Mouse (Mus musculus): ENCODE data around the gene Pbx4. TPM values are rescaled to one million over a fixed set of nuclear protein-coding genes. Genes with fewer than 3 reads are reported as not detected.

Pbx4 gene
- total RNA-seq (2021), result not detected
- long read RNA-seq, experiment 1, result 0 reads
- long read RNA-seq, experiment 2, result 0 reads

DNA sequence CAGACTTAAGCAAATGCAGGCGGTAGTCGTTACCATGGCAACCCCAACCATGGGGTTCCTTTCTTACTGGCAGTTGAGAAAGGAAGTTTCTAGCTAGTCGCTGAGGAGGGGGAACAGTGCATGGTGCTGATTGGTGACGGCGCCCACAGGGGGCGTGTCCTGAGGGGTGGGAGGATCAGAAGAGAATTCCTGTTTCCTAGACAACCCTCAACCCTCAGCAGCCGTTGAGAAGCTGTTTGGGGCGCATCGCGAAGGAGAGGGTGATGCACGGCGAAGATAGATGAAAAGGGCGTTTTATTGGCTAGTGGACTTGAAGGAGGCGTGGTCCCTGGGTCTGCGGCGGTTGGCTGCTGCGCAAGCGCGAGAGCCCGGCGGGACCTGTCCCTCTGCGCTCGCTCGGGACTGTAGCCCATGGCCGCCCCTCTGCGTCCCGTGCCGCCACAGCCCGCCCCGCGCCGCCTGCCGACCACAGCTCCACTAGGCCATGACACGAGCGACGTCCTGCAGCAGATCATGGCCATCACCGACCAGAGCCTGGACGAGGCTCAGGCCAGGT, at the start of gene Pbx4:
TSS of gene Pbx4 (plus strand) at position 194 of the 556 bp plus-strand sequence.
- H3K27ac ChIP-seq, result 0 out of 2 replicates have a peak within 1 kb of the TSS, but pooled peaks have one; percentile 29
- TF ChIP-seq CTCF (IDR thresholded peaks at IDR 0.05), result no peak
- peak within 1 kb of the TSS; percentile 72 for H3K4me3 ChIP-seq
- peak; percentile 76 for DNase-seq
- intact Hi-C loops (cut with DNase I), result no loop called here

DNA sequence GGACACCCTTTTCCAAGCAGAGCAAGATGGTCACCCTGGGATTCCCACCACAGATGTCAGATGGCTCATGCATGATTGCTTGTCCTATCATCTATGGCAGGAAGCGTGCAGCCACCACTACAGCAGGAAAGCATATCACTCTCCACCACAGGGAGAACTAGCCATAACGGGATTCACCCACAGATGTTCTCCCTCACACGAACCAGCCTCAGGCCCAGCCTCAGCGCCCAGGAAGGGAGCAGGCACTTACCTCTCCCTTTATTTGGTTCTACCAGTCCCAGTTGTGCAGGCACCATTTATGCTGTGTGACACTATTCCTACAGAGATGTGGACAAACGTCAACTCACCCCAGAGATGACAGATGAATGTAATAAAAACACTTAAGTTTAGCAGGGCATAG, 43.2 kb upstream of the Pbx4 start:
- H3K27ac ChIP-seq, result no peak overlapping the region
- intact Hi-C loops (cut with DNase I), result no loop called here
- H3K4me3 ChIP-seq, result no peak overlapping the region
- TF ChIP-seq CTCF (IDR thresholded peaks at IDR 0.05), result no peak
- DNase-seq, result no peak

DNA sequence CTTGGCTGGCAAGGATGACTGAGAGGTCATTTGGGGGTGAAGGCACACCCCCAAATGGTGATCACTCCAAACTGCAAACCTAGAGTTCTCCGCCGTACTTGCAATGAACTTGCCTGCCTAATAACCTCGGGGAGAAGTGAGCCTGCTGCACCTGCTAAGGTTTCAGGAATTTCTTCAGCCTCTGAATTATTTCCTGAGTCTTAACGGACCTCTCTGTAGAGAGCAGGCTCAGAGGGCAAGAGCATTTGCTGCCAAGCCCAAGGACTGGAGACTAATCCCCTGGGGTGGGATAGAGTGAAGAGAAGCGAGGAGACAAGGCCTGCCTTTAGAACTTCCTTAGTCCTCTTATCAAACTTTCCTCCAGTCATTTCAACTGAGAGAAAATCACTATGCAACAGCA, 42.6 kb upstream of the Pbx4 start:
- DNase-seq, result no peak
- Histone ChIP-seq H3K4me3 (no peak overlapping the region), H3K27ac (no peak overlapping the region)
- TF ChIP-seq CTCF (IDR thresholded peaks at IDR 0.05), result no peak
- intact Hi-C loops (cut with DNase I), result loop anchor here (2.0 to 5.0 kb wide), 2 partner anchors 15 to 72 kb away; partner anchors contain the start of gene Gm20422

DNA sequence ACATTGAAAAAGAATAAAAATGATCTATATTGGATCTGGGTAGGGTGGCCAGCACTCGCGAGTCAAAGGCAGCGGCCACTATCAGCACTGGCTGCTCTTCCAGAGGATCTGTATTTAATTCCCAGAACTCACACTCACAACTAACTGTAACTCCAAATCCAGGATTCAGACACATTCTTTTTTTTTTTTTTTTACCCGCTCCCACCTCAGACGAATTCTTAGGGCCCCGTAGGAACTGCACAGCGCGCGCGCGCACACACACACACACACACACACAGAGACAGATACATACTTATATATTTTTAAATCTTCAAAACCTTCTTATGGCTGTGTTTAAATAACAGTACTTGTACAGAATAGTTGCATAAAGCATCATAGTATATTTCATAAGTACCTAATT, 41.9 kb upstream of the Pbx4 start:
- no peak for TF ChIP-seq CTCF (IDR thresholded peaks at IDR 0.05)
- Histone ChIP-seq H3K27ac (peak overlapping the region; percentile 89), H3K4me3 (peak overlapping the region; percentile 100)
- no peak for DNase-seq
- intact Hi-C loops (cut with DNase I), result loop anchor here (2.0 to 5.0 kb wide), 2 partner anchors 16 to 73 kb away; partner anchors contain the start of gene Gm20422

DNA sequence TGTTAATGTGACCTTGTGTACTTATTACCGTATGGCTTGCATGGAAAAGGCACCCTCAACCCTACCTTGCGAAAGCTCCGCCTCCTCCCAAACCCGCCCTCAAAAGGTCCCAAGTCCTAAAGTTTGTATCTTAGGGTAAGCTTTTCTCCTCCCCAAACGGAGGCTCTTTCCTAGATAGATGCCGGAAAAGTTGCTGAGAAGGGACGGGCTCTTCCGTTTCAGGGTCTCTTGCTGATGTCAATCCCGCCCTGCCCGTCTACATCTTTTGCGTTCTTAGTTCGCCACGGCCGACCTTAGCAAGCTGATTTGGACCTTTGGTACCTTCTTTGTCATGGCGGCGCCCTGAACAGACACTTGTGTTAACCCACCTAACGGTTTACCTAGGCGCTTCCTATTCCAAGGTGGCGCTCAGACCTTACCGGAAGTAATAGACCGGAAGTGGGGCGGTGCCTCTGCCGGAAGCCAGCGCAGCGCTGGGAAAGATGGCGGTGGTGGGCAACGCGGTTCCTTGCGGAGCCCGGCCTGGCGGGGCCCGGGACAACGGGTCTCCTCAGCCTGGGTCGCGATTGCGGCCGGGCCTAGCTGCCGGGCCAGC, 41.4 kb upstream of the Pbx4 start, which contains the start of the genes Atp13a1 and Zfp866:
TSS of gene Atp13a1 (plus strand) at position 391 of the 595 bp plus-strand sequence.
TSS of gene Zfp866 (minus strand) at position 406 of the 595 bp plus-strand sequence.
- TF ChIP-seq CTCF (IDR thresholded peaks at IDR 0.05), result no peak
- intact Hi-C loops (cut with DNase I), result loop anchor here (2.0 to 5.0 kb wide), 2 partner anchors 16 to 74 kb away; partner anchors contain the start of gene Gm20422
- H3K27ac ChIP-seq, result peak within 1 kb of the TSS; percentile 89
- peak within 1 kb of the TSS; percentile 100 for H3K4me3 ChIP-seq
- peak; percentile 92 for DNase-seq

DNA sequence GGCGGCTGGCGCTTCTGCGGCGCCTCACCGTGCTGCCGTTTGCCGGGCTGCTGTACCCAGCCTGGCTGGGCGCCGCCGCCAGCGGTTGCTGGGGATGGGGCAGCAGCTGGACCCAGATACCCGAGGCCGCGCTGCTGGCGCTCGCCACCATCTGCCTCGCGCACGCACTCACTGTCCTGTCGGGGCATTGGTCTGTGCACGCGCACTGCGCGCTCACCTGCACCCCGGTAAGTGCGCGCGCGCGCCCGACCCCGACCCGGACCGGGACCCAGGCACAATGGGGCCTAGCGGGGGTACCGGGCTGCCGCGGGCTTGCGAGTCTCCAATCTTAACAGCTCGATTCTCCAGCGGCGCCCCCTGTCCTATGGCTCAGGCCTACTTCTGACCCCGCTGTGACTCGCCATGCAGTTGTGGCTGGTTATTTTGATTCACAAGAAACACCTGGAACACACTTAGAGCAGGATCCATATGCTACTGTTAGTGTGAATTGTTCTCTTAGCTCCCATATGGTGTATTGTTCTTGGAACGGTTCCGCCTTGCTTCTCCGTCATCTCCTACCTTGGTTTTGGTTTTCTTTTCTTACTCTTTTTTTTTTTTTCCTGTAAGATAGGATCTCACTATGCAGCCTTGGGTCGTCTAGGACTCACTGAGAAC, 40.7 kb upstream of the Pbx4 start:
- TF ChIP-seq CTCF (IDR thresholded peaks at IDR 0.05), result no peak
- intact Hi-C loops (cut with DNase I), result loop anchor here (2.0 to 5.0 kb wide), 2 partner anchors 17 to 74 kb away; partner anchors contain the start of gene Gm20422
- peak overlapping the region; percentile 89 for H3K27ac ChIP-seq
- H3K4me3 ChIP-seq, result peak overlapping the region; percentile 100
- DNase-seq, result peak; percentile 59

DNA sequence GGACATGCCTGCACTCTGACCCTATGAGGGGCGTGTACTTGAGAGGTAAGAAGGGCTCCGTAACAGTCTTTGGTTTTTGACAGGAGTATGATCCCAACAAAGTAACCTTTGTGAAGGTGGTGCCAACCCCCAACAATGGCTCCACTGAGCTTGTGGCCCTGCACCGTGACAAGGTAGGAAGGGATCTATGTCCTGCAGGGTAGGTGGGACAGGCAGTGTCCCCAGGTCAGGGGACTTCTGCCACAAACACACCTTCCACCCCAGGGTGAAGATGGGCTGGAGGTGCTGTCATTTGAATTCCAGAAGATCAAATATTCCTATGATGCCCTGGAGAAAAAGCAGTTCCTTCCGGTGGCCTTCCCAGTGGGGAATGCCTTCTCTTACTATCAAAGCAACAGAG, 38.6 kb upstream of the Pbx4 start:
- no peak overlapping the region for H3K27ac ChIP-seq
- intact Hi-C loops (cut with DNase I), result loop anchor here (5.0 kb wide), 1 partner anchor 76 kb away; no protein-coding TSS in a partner anchor
- no peak for TF ChIP-seq CTCF (IDR thresholded peaks at IDR 0.05)
- no peak overlapping the region for H3K4me3 ChIP-seq
- no peak for DNase-seq

DNA sequence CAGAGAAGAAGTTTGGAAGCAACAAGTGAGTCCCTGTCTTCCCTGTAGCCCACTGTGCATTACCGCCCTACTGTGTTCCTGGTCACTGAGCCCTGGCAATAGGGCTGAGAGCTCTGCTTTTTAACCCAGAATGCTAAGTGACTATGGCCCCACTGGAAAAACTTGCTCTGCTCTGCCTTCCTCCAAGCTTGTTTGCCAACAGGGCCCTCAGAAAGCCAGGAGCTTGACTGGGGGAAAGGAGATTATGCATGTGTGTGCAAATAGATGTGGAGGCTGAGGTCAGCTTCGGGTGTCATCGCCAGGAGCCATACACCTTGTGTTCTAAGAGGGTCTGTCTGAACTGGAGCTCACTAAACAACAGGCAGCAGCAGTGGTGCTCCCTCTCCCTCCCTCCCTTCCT, 38.2 kb upstream of the Pbx4 start:
- Histone ChIP-seq H3K27ac (no peak overlapping the region), H3K4me3 (no peak overlapping the region)
- intact Hi-C loops (cut with DNase I), result loop anchor here (5.0 kb wide), 1 partner anchor 77 kb away; no protein-coding TSS in a partner anchor
- no peak for TF ChIP-seq CTCF (IDR thresholded peaks at IDR 0.05)
- no peak for DNase-seq

DNA sequence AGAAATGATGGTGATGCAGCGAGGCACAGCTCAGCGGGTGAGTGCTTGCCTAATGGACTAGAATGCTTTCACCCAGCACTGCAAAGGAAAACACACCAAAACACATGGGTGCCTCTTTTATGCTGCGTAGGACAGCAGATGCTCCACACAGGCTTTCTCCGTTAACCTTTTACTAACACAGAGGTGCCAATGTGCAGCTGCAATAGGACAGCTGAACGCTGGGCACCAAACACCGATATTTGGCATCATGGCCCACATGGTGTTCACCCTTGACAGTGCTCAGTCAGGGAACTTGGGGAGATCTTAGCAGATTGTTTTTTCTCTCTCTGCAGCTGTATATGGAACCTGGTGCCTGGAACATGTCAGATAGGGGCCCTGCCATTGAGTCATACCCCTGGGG, 37.4 kb upstream of the Pbx4 start:
- DNase-seq, result no peak
- Histone ChIP-seq H3K27ac (no peak overlapping the region), H3K4me3 (no peak overlapping the region)
- no peak for TF ChIP-seq CTCF (IDR thresholded peaks at IDR 0.05)
- intact Hi-C loops (cut with DNase I), result loop anchor here (5.0 kb wide), 1 partner anchor 78 kb away; no protein-coding TSS in a partner anchor

DNA sequence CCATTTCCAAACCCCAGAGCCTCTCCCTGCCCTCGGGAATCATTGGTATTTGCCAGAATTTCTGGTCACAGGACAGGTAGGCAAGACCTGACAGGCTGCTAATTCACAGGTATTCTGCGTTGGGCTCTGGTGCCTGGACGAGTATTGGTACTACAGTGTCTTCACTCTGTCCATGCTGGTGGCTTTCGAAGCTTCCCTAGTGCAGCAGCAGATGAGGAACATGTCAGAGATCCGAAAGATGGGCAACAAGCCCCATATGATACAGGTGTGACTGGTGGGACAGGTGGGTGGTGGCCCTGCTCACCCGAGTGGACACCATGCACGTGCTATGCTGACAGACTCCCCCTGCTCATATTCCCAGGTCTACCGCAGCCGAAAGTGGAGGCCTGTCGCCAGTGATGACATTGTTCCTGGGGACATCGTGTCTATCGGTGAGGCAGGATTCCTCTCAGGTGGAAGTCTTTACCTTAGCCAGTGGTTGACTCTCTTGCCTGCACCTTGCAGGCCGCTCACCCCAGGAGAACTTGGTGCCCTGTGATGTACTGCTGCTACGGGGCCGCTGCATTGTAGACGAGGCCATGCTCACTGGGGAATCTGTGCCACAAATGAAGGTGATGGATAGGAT, 35.5 kb upstream of the Pbx4 start:
- H3K27ac ChIP-seq, result no peak overlapping the region
- intact Hi-C loops (cut with DNase I), result no loop called here
- H3K4me3 ChIP-seq, result no peak overlapping the region
- peak; percentile 8 for DNase-seq
- no peak for TF ChIP-seq CTCF (IDR thresholded peaks at IDR 0.05)

DNA sequence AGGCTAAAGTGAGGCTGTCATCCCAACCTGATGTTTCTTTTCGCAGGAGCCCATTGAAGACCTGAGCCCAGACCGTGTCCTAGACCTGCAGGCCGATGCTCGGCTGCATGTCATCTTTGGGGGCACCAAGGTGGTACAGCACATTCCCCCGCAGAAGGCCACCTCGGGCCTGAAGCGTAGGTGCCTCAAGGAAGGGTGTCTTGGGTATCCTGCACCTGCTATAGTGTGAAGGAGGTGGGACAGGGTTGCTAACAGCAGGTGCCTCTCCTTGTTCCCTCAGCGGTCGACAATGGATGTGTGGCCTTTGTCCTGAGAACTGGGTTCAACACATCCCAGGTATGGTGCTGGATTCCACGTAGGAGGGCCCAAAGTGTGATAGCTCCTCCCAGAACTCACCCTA, 34.6 kb upstream of the Pbx4 start:
- TF ChIP-seq CTCF (IDR thresholded peaks at IDR 0.05), result no peak
- intact Hi-C loops (cut with DNase I), result no loop called here
- DNase-seq, result peak; percentile 10

DNA sequence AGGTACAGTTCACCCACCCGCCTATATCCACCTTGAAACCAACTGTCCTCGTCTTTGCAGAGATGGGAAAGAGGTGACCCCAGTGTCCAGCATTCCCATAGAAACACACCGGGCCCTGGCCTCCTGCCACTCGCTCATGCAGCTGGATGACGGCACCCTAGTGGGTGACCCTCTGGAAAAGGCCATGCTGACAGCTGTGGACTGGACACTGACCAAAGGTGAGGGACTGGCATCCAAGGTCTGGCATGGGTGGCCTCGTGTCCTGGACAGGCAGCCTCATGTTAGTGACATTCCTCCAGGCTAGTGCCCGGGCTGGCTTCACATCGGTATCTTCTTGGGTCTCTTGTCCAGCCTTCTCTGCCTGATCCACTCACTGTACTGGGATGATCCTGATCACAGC, 33.0 kb upstream of the Pbx4 start:
- intact Hi-C loops (cut with DNase I), result no loop called here
- Histone ChIP-seq H3K4me3 (no peak overlapping the region), H3K27ac (no peak overlapping the region)
- no peak for TF ChIP-seq CTCF (IDR thresholded peaks at IDR 0.05)
- no peak for DNase-seq

More for the DNA sequence above, 34.6 kb upstream of the Pbx4 start:
- Histone ChIP-seq H3K27ac (no peak overlapping the region), H3K4me3 (no peak overlapping the region)
